Mouse (Mus musculus): ENCODE measurements around the gene Olfr452. TPM values are rescaled to one million over a fixed set of nuclear protein-coding genes. Genes with fewer than 3 reads are reported as not detected.

Gene Olfr452
- polyA plus RNA-seq (2015; fragmentation: Nextera tagmentation; extraction: Ambion mirVana) = not detected in 2 replicates

DNA sequence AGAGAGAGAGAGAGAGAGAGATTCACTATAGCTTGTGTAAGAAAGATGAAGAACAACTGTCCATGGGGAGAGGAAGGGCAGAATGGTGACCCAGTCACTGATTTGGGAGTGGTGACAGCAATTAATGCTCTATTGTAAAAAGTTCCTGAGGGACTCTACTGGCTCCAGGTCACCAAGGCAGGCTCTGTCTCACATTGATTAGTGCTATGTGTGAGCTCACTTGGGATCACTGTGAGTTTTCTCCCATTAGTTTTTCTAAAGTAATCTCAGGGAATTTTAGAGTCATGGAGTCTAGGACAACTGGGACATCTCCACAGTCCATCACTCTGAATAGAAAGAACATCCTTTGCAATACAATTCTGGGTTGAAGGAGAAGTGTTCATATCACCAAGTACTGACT lies at the start of gene Olfr452:
Olfr452 (plus strand) TSS at position 301 of the 400 bp plus-strand sequence.
- no peaks in the 10 kb centered on the region for H3K36me3 ChIP-seq (replicated peaks)
- ATAC-seq (ENCODE audit: insufficient read depth) = no peak
- no peak within 1 kb of the TSS for H3K9ac ChIP-seq
- no peaks in the 10 kb centered on the region for H3K4me1 ChIP-seq (replicated peaks)
- no peak within 1 kb of the TSS for H3K4me2 ChIP-seq
- no peak within 1 kb of the TSS for H3K27ac ChIP-seq (replicated peaks)
- H3K27me3 ChIP-seq = no peaks in the 10 kb centered on the region
- no peak within 1 kb of the TSS for H3K4me3 ChIP-seq (replicated peaks)
- H3K9me3 ChIP-seq (replicated peaks) = no peaks in the 10 kb centered on the region

- Histone ChIP-seq H3K27me3 (no peaks in the 10 kb centered on the region), H3K9ac (no peak within 1 kb of the TSS), H3K4me1 (replicated peaks) (no peaks in the 10 kb centered on the region), H3K4me2 (no peak within 1 kb of the TSS), H3K4me3 (replicated peaks) (no peak within 1 kb of the TSS), H3K27ac (replicated peaks) (no peak within 1 kb of the TSS), H3K9me3 (replicated peaks) (no peaks in the 10 kb centered on the region), H3K36me3 (replicated peaks) (no peaks in the 10 kb centered on the region)
- no peak for ATAC-seq (ENCODE audit: insufficient read depth)
- 86% methylated on average over 1 of the region's 1 CpGs for WGBS (ENCODE audit: insufficient replicate concordance)
Measured at GRCm38 (mm10) chr6:42739071-42739470, 45.8 kb upstream of the Olfr452 start, which contains the start of gene Olfr453. Gene Olfr453, plus strand, starts transcription at chr6:42739371.

DNA sequence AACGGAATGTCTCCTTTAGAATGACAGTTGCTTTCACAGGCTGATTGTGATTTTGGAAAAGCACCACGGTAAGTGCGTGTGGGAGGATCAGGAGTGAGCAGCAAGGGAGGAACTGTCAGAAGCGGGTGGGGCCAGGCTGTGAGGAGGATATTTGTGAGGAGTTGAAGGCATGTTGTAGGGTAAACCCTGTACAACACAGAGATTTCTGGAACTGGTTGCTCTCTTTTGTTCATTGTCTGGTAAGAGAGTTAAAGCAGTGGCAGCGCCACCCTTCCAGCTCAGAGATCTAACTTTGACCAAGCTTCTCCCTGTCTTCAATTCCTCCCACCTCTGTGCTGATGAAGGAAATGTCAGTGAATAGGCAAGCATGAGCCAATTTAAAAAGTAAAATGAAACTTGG lies 42.6 kb upstream of the Olfr452 start:
- Histone ChIP-seq H3K9me3 (replicated peaks) (no peaks in the 10 kb centered on the region), H3K36me3 (replicated peaks) (no peaks in the 10 kb centered on the region), H3K27me3 (no peaks in the 10 kb centered on the region), H3K4me2 (no peak overlapping the region), H3K9ac (no peak overlapping the region), H3K4me3 (replicated peaks) (no peak overlapping the region), H3K4me1 (replicated peaks) (no peaks in the 10 kb centered on the region), H3K27ac (replicated peaks) (no peak overlapping the region)
- ATAC-seq (ENCODE audit: insufficient read depth) = no peak
- WGBS (ENCODE audit: insufficient replicate concordance) = 48% methylated on average over 5 of the region's 5 CpGs

GRCm38 (mm10) chr6:42747846-42748245 lies 37.0 kb upstream of the Olfr452 start:
- no peak for ATAC-seq (ENCODE audit: insufficient read depth)
- H3K4me3 ChIP-seq (replicated peaks) = no peak overlapping the region

DNA sequence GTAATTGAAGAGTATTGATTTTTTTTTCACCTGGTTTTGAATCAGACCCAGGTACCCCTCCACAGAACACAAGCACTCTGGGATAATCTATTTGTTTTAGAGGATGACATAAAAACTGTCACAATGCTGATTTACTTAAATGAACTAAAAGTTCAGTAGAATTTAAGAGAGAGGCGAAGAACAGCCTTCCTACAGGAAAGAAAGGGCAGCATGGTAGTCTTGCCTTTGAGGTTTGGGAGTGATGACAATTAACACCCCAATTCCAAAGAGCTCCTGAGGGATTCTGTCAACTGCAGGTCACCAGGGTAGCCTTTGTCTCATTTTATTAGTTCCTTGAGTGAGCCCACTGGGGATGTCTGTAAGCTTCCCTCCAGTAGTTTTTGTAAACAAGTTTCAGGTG lies 28.8 kb upstream of the Olfr452 start, which contains the start of gene Olfr38:
Olfr38 (plus strand) TSS at position 301 of the 400 bp plus-strand sequence.
- Histone ChIP-seq H3K36me3 (replicated peaks) (no peaks in the 10 kb centered on the region), H3K27me3 (no peaks in the 10 kb centered on the region), H3K4me3 (replicated peaks) (no peak within 1 kb of the TSS), H3K9ac (no peak within 1 kb of the TSS), H3K4me2 (no peak within 1 kb of the TSS), H3K9me3 (replicated peaks) (no peaks in the 10 kb centered on the region), H3K27ac (replicated peaks) (no peak within 1 kb of the TSS), H3K4me1 (replicated peaks) (no peaks in the 10 kb centered on the region)
- ATAC-seq (ENCODE audit: insufficient read depth) = no peak
- 43% methylated on average over 1 of the region's 1 CpGs for WGBS (ENCODE audit: insufficient replicate concordance)

More at GRCm38 (mm10) chr6:42747846-42748245, 37.0 kb upstream of the Olfr452 start:
- H3K4me2 ChIP-seq = no peak overlapping the region
- no peaks in the 10 kb centered on the region for H3K27me3 ChIP-seq
- H3K27ac ChIP-seq (replicated peaks) = no peak overlapping the region
- H3K4me1 ChIP-seq (replicated peaks) = no peaks in the 10 kb centered on the region
- no peaks in the 10 kb centered on the region for H3K9me3 ChIP-seq (replicated peaks)
- H3K9ac ChIP-seq = no peak overlapping the region
- no peaks in the 10 kb centered on the region for H3K36me3 ChIP-seq (replicated peaks)

- H3K27me3 ChIP-seq = no peaks in the 10 kb centered on the region
- H3K9ac ChIP-seq = no peak overlapping the region
- no peak for ATAC-seq (ENCODE audit: insufficient read depth)
- no peak overlapping the region for H3K4me3 ChIP-seq (replicated peaks)
- no peak overlapping the region for H3K27ac ChIP-seq (replicated peaks)
- no peaks in the 10 kb centered on the region for H3K36me3 ChIP-seq (replicated peaks)
- H3K4me2 ChIP-seq = no peak overlapping the region
- WGBS (ENCODE audit: insufficient replicate concordance) = 61% methylated on average over 1 of the region's 1 CpGs
- H3K9me3 ChIP-seq (replicated peaks) = no peaks in the 10 kb centered on the region
- no peaks in the 10 kb centered on the region for H3K4me1 ChIP-seq (replicated peaks)
Measured at GRCm38 (mm10) chr6:42777066-42777465, 7.8 kb upstream of the Olfr452 start.

- H3K9ac ChIP-seq = no peak overlapping the region
- H3K4me3 ChIP-seq (replicated peaks) = no peak overlapping the region
- 40% methylated on average over 4 of the region's 4 CpGs for WGBS (ENCODE audit: insufficient replicate concordance)
Measured at GRCm38 (mm10) chr6:42790247-42790948, 5.5 kb downstream of the Olfr452 start.

DNA sequence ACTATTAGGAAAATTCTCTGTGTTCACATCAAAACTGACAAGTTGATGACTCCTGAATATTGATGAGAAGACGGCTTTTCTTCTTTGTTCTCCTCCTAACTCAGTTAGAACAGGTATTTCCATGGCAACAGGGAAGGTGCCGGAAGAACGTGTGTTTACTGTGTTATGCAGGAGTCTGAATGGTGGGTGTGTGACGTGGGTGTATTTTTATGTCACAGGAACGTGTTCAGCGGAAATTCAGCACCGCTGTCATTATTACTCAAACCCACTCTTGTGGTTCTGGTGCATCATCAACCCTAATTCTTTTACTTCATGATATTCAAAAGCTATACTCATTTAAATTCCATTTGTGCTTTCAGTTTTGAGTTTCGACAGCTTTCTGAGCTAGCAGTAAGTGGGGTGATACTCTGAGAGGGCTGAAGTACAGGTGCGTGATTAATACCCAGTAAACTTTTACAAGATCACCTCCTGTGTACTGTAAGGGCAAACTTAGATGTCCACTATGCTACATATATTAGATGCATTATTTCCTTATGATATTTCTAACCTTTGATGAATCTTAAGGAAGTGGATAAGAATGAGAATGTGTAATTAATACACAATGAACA lies 6.2 kb downstream of the Olfr452 start:
- H3K27me3 ChIP-seq = no peaks in the 10 kb centered on the region
- no peak overlapping the region for H3K4me2 ChIP-seq
- no peak overlapping the region for H3K27ac ChIP-seq (replicated peaks)
- ATAC-seq (ENCODE audit: insufficient read depth) = no peak
- H3K36me3 ChIP-seq (replicated peaks) = no peaks in the 10 kb centered on the region
- H3K4me3 ChIP-seq (replicated peaks) = no peak overlapping the region
- no peak overlapping the region for H3K9ac ChIP-seq
- no peaks in the 10 kb centered on the region for H3K4me1 ChIP-seq (replicated peaks)
- 66% methylated on average over 9 of the region's 9 CpGs for WGBS (ENCODE audit: insufficient replicate concordance)
- H3K9me3 ChIP-seq (replicated peaks) = no peaks in the 10 kb centered on the region

More at GRCm38 (mm10) chr6:42790247-42790948, 5.5 kb downstream of the Olfr452 start:
- no peaks in the 10 kb centered on the region for H3K36me3 ChIP-seq (replicated peaks)
- no peak for ATAC-seq (ENCODE audit: insufficient read depth)
- H3K4me2 ChIP-seq = no peak overlapping the region
- H3K4me1 ChIP-seq (replicated peaks) = no peaks in the 10 kb centered on the region
- no peaks in the 10 kb centered on the region for H3K27me3 ChIP-seq
- H3K27ac ChIP-seq (replicated peaks) = no peak overlapping the region
- H3K9me3 ChIP-seq (replicated peaks) = no peaks in the 10 kb centered on the region

- Histone ChIP-seq H3K4me3 (replicated peaks) (no peak overlapping the region), H3K4me1 (replicated peaks) (no peaks in the 10 kb centered on the region), H3K36me3 (replicated peaks) (no peaks in the 10 kb centered on the region), H3K27me3 (no peaks in the 10 kb centered on the region), H3K4me2 (no peak overlapping the region), H3K9ac (no peak overlapping the region), H3K27ac (replicated peaks) (no peak overlapping the region), H3K9me3 (replicated peaks) (no peaks in the 10 kb centered on the region)
- no peak for ATAC-seq (ENCODE audit: insufficient read depth)
- WGBS (ENCODE audit: insufficient replicate concordance) = 72% methylated on average over 3 of the region's 3 CpGs
Measured at GRCm38 (mm10) chr6:42794982-42795381, 10.1 kb downstream of the Olfr452 start.

DNA sequence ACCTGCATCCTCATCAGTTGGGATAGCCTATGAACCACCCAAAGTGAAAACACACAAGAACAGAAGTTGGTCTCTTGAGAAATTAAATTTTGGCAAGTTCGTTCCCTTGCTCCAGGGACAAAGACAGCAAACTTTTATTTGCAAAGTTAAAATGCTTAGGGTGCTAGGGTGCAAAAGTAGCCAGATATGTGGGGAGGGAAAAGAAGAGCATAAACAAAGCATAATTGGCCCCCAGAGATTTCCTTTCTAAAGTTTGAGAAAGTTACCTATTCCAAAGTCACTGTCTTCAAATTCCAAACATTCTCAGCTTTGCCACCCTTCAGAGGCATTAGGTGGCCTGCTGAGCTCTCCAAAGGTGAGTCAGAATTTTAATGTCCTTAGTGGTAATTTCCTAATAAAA lies 26.7 kb downstream of the Olfr452 start, which contains the start of gene Olfr450:
Olfr450 (plus strand) TSS at position 301 of the 400 bp plus-strand sequence.
- ATAC-seq (ENCODE audit: insufficient read depth) = no peak

GRCm38 (mm10) chr6:42834084-42834483 lies 49.2 kb downstream of the Olfr452 start, which contains the start of gene Olfr449:
Gene Olfr449, plus strand, starts transcription at chr6:42834384.
- H3K4me1 ChIP-seq (replicated peaks) = no peaks in the 10 kb centered on the region
- no peaks in the 10 kb centered on the region for H3K9me3 ChIP-seq (replicated peaks)
- H3K27me3 ChIP-seq = no peaks in the 10 kb centered on the region
- no peak within 1 kb of the TSS for H3K27ac ChIP-seq (replicated peaks)
- no peak within 1 kb of the TSS for H3K4me2 ChIP-seq
- no peak within 1 kb of the TSS for H3K9ac ChIP-seq
- no peaks in the 10 kb centered on the region for H3K36me3 ChIP-seq (replicated peaks)
- no peak within 1 kb of the TSS for H3K4me3 ChIP-seq (replicated peaks)
- no peak for ATAC-seq (ENCODE audit: insufficient read depth)

More for the DNA sequence above, 26.7 kb downstream of the Olfr452 start, which contains the start of gene Olfr450:
- no peaks in the 10 kb centered on the region for H3K27me3 ChIP-seq
- no peaks in the 10 kb centered on the region for H3K9me3 ChIP-seq (replicated peaks)
- no peak within 1 kb of the TSS for H3K27ac ChIP-seq (replicated peaks)
- H3K4me3 ChIP-seq (replicated peaks) = no peak within 1 kb of the TSS
- 36% methylated on average over 1 of the region's 1 CpGs for WGBS (ENCODE audit: insufficient replicate concordance)
- no peak within 1 kb of the TSS for H3K4me2 ChIP-seq
- H3K4me1 ChIP-seq (replicated peaks) = no peaks in the 10 kb centered on the region
- no peaks in the 10 kb centered on the region for H3K36me3 ChIP-seq (replicated peaks)
- no peak within 1 kb of the TSS for H3K9ac ChIP-seq
